Mouse (Mus musculus): Measurements from ENCODE around the gene Rgs12. TPM values are rescaled to one million over a fixed set of nuclear protein-coding genes. Genes with fewer than 3 reads are reported as not detected.

The Rgs12 gene
- total RNA-seq, 2 experiments from 2014 or later = 3.1 to 3.5 TPM

- no peak for DNase-seq
Observed at GRCm38 (mm10) chr5:34981734-34982133, 32.5 kb downstream of the Rgs12 start.

GRCm38 (mm10) chr5:34984933-34985332 lies 35.7 kb downstream of the Rgs12 start:
- no peak for DNase-seq

- DNase-seq = peak; percentile 44
Observed at GRCm38 (mm10) chr5:34985867-34986266, 36.6 kb downstream of the Rgs12 start.

- DNase-seq = no peak
Observed at GRCm38 (mm10) chr5:34987396-34987795, 38.2 kb downstream of the Rgs12 start.

- DNase-seq = no peak
Observed at GRCm38 (mm10) chr5:34988690-34989089, 39.4 kb downstream of the Rgs12 start.

- DNase-seq = no peak
Observed at GRCm38 (mm10) chr5:34989321-34989772, 40.1 kb downstream of the Rgs12 start.

- no peak for DNase-seq
Observed at GRCm38 (mm10) chr5:34998754-34999153, 49.5 kb downstream of the Rgs12 start.

GRCm38 (mm10) chr5:34999281-34999680 lies 50.0 kb downstream of the Rgs12 start:
- DNase-seq = no peak

- no peak for DNase-seq
Observed at GRCm38 (mm10) chr5:35000323-35000722, 51.1 kb downstream of the Rgs12 start.

GRCm38 (mm10) chr5:35001144-35001543 lies 51.9 kb downstream of the Rgs12 start:
- DNase-seq = no peak

GRCm38 (mm10) chr5:35003611-35004162 lies 54.4 kb downstream of the Rgs12 start:
- DNase-seq = no peak

GRCm38 (mm10) chr5:35004769-35005168 lies 55.5 kb downstream of the Rgs12 start:
- DNase-seq = no peak

GRCm38 (mm10) chr5:35005659-35006058 lies 56.4 kb downstream of the Rgs12 start:
- DNase-seq = no peak

GRCm38 (mm10) chr5:35006599-35006998 lies 57.4 kb downstream of the Rgs12 start:
- DNase-seq = no peak

GRCm38 (mm10) chr5:35009163-35009562 lies 59.9 kb downstream of the Rgs12 start:
- DNase-seq = no peak

GRCm38 (mm10) chr5:35010656-35011055 lies 61.4 kb downstream of the Rgs12 start:
- DNase-seq = no peak

GRCm38 (mm10) chr5:35011156-35011923 lies 62.1 kb downstream of the Rgs12 start:
- no peak for DNase-seq

GRCm38 (mm10) chr5:35014036-35014435 lies 64.8 kb downstream of the Rgs12 start:
- DNase-seq = no peak

- no peak for DNase-seq
Observed at GRCm38 (mm10) chr5:35019673-35020300, 70.5 kb downstream of the Rgs12 start.

- DNase-seq = no peak
Observed at GRCm38 (mm10) chr5:35020410-35021241, 71.4 kb downstream of the Rgs12 start.

- DNase-seq = peak; percentile 26
Observed at GRCm38 (mm10) chr5:35024975-35025374, 75.7 kb downstream of the Rgs12 start.

GRCm38 (mm10) chr5:35029303-35029702 lies 80.1 kb downstream of the Rgs12 start:
- no peak for DNase-seq

All from gastrocnemius, postnatal 25 days (tissue).